Mouse (Mus musculus): ENCODE measurements around the gene Gm3045. TPM values are rescaled to one million over a fixed set of nuclear protein-coding genes. Genes with fewer than 3 reads are reported as not detected.

Gm3045 gene
- total and polyA plus RNA-seq, 2 experiments from 2014 or later, result not detected

GRCm38 (mm10) chr13:56418685-56419483, 7.5 kb upstream of the Gm3045 start:
- Histone ChIP-seq H3K4me1 (ENCODE audit: insufficient read depth, low read length) (no peaks in the 10 kb centered on the region), H3K4me2 (ENCODE audit: low read depth, low read length, poor library complexity, severe bottlenecking) (no peak overlapping the region), H3K27ac (ENCODE audit: low read depth, low read length) (no peak overlapping the region), H3K36me3 (ENCODE audit: insufficient read depth, low read length) (no peaks in the 10 kb centered on the region), H3K4me3 (ENCODE audit: low read depth, low read length) (no peak overlapping the region), H3K27me3 (ENCODE audit: insufficient read depth, low read length) (no peaks in the 10 kb centered on the region), H3K9me3 (ENCODE audit: low read length) (peaks cover 1% of the 10 kb centered on the region; the same call in 1 of the 2 replicates), H3K9ac (replicated peaks; ENCODE audit: low read length, poor library complexity, severe bottlenecking) (no peak overlapping the region)
- 62% methylated on average over 13 of the region's 13 CpGs for WGBS
- ATAC-seq (ENCODE audit: low FRiP score), result no peak
- DNase-seq (ENCODE audit: low spot score), result peak; percentile 17
- no peak for TF ChIP-seq CTCF (IDR thresholded peaks at IDR 0.05)

GRCm38 (mm10) chr13:56419538-56419937, 6.9 kb upstream of the Gm3045 start:
- H3K9ac ChIP-seq (replicated peaks; ENCODE audit: low read length, poor library complexity, severe bottlenecking), result no peak overlapping the region
- H3K36me3 ChIP-seq (ENCODE audit: insufficient read depth, low read length), result no peaks in the 10 kb centered on the region
- ATAC-seq (ENCODE audit: low FRiP score), result no peak
- TF ChIP-seq CTCF (IDR thresholded peaks at IDR 0.05), result no peak
- H3K9me3 ChIP-seq (ENCODE audit: low read length), result no peaks in the 10 kb centered on the region
- no peak for DNase-seq (ENCODE audit: low spot score)
- 85% methylated on average over 6 of the region's 6 CpGs for WGBS
- H3K4me2 ChIP-seq (ENCODE audit: low read depth, low read length, poor library complexity, severe bottlenecking), result no peak overlapping the region
- no peak overlapping the region for H3K4me3 ChIP-seq (ENCODE audit: low read depth, low read length)
- no peaks in the 10 kb centered on the region for H3K4me1 ChIP-seq (ENCODE audit: insufficient read depth, low read length)
- H3K27ac ChIP-seq (ENCODE audit: low read depth, low read length), result no peak overlapping the region
- H3K27me3 ChIP-seq (ENCODE audit: insufficient read depth, low read length), result no peaks in the 10 kb centered on the region

- H3K4me2 ChIP-seq (ENCODE audit: low read depth, low read length, poor library complexity, severe bottlenecking), result peak overlapping the region; percentile 9; the same call in 1 of the 2 replicates
- H3K9ac ChIP-seq (replicated peaks; ENCODE audit: low read length, poor library complexity, severe bottlenecking), result no peak overlapping the region
- no peak overlapping the region; the same call in 1 of the 2 replicates for H3K27ac ChIP-seq (ENCODE audit: low read depth, low read length)
- WGBS, result 13% methylated on average over 16 of the region's 16 CpGs
- DNase-seq (ENCODE audit: low spot score) (peak; percentile 90), ATAC-seq (ENCODE audit: low FRiP score) (peak; percentile 63; the same call in 1 of the 2 replicates)
- no peaks in the 10 kb centered on the region for H3K4me1 ChIP-seq (ENCODE audit: insufficient read depth, low read length)
- H3K9me3 ChIP-seq (ENCODE audit: low read length), result no peaks in the 10 kb centered on the region
- H3K4me3 ChIP-seq (ENCODE audit: low read depth, low read length), result no peak overlapping the region
- H3K27me3 ChIP-seq (ENCODE audit: insufficient read depth, low read length), result no peaks in the 10 kb centered on the region
- TF ChIP-seq CTCF (IDR thresholded peaks at IDR 0.05), result peak; percentile 91
- H3K36me3 ChIP-seq (ENCODE audit: insufficient read depth, low read length), result no peaks in the 10 kb centered on the region
Observed at GRCm38 (mm10) chr13:56422072-56422723, 4.2 kb upstream of the Gm3045 start.

- Histone ChIP-seq H3K27ac (ENCODE audit: low read depth, low read length) (no peak overlapping the region), H3K9ac (replicated peaks; ENCODE audit: low read length, poor library complexity, severe bottlenecking) (no peak overlapping the region), H3K27me3 (ENCODE audit: insufficient read depth, low read length) (peaks cover 4% of the 10 kb centered on the region; the same call in 1 of the 2 replicates), H3K36me3 (ENCODE audit: insufficient read depth, low read length) (no peaks in the 10 kb centered on the region), H3K4me2 (ENCODE audit: low read depth, low read length, poor library complexity, severe bottlenecking) (no peak overlapping the region), H3K9me3 (ENCODE audit: low read length) (no peaks in the 10 kb centered on the region), H3K4me3 (ENCODE audit: low read depth, low read length) (no peak overlapping the region), H3K4me1 (ENCODE audit: insufficient read depth, low read length) (no peaks in the 10 kb centered on the region)
- DNase-seq (ENCODE audit: low spot score) (no peak), ATAC-seq (ENCODE audit: low FRiP score) (no peak)
- WGBS, result 82% methylated on average over 7 of the region's 7 CpGs
- no peak for TF ChIP-seq CTCF (IDR thresholded peaks at IDR 0.05)
Observed at GRCm38 (mm10) chr13:56425931-56426330, 463 bp upstream of the Gm3045 start.

GRCm38 (mm10) chr13:56428724-56429500, 2.5 kb downstream of the Gm3045 start:
- Histone ChIP-seq H3K9me3 (ENCODE audit: low read length) (no peaks in the 10 kb centered on the region), H3K9ac (replicated peaks; ENCODE audit: low read length, poor library complexity, severe bottlenecking) (no peak overlapping the region; the same call in 1 of the 2 replicates), H3K4me2 (ENCODE audit: low read depth, low read length, poor library complexity, severe bottlenecking) (no peak overlapping the region), H3K27ac (ENCODE audit: low read depth, low read length) (no peak overlapping the region), H3K4me3 (ENCODE audit: low read depth, low read length) (no peak overlapping the region), H3K27me3 (ENCODE audit: insufficient read depth, low read length) (peaks cover 4% of the 10 kb centered on the region; the same call in 1 of the 2 replicates), H3K4me1 (ENCODE audit: insufficient read depth, low read length) (no peaks in the 10 kb centered on the region), H3K36me3 (ENCODE audit: insufficient read depth, low read length) (no peaks in the 10 kb centered on the region)
- peak; percentile 86 for DNase-seq (ENCODE audit: low spot score)
- peak; percentile 80 for ATAC-seq (ENCODE audit: low FRiP score)
- TF ChIP-seq CTCF (IDR thresholded peaks at IDR 0.05), result peak; percentile 93
- 31% methylated on average over 16 of the region's 16 CpGs for WGBS

Data from midbrain, postnatal 0 days (tissue).